Mouse (Mus musculus) G1E (cell line): ENCODE measurements around the gene Eif4e.

Experiments
- CTCF ChIP-seq: IDR thresholded peaks from 2 replicates; pipeline ENCODE4 v1.5.1; 2012; ENCODE audit warnings: low read depth, low read length, inconsistent platforms, mixed read lengths
- GATA1 ChIP-seq: IDR thresholded peaks from 2 replicates; pipeline ENCODE4 v1.6.1; 2012; ENCODE audit warnings: borderline replicate concordance, low read length, inconsistent platforms, mixed read lengths

GRCm38 (mm10) chr3:138542621-138543020, 16.6 kb downstream of the Eif4e start:
- no peak for TF ChIP-seq CTCF
- no peak for TF ChIP-seq GATA1
